Mouse (Mus musculus) cerebellum, adult 2 months (tissue): ENCODE measurements around the gene Ect2l.

Experiments used
- CTCF ChIP-seq: fragments of 200-500 bp; IDR thresholded peaks from 2 replicates; pipeline ENCODE4 v1.5.1; 2011; ENCODE audit warnings: low read depth, mild to moderate bottlenecking, control low read depth, low read length, moderate library complexity, borderline replicate concordance; ENCODE audit not compliant: insufficient read depth
- POLR2A ChIP-seq: fragments of 200-500 bp; IDR thresholded peaks from 2 replicates; pipeline ENCODE4 v1.6.1; 2011; ENCODE audit warnings: low read length, control low read depth, borderline replicate concordance; ENCODE audit not compliant: insufficient read depth

- TF ChIP-seq CTCF = no peak
- TF ChIP-seq POLR2A = no peak
Measured at GRCm38 (mm10) chr10:18113473-18114093, 97.1 kb downstream of the Ect2l start.
